Mouse (Mus musculus) limb, embryonic 11.5 days (tissue): ENCODE measurements at regions not wholly inside any gene's neighbourhood (a gene's known extent, or its start where the extent isn't known, plus 50 kb on each side); places are given as distances from the start of the nearest gene placed in this dataset.
A peak's percentile ranks its signal among the peaks of the same experiment; 100 is the strongest.

ENCODE experiments used
- ATAC-seq: fragments of 200-750 bp; cut with Nextera tagmentation; 2 replicates; pipeline ENCODE4 v1.8.0; 2017; ENCODE audit warnings: low read depth; ENCODE audit not compliant: insufficient number of reproducible peaks, low FRiP score, low TSS enrichment
- DNase-seq: peaks from one replicate; pipeline ENCODE4 v3.0.0-alpha.2; 2015; ENCODE audit warnings: low spot score
- H3K27ac ChIP-seq: fragments of 300-500 bp; sonication (generic); replicated peaks from 2 replicates; pipeline ENCODE4 v1.5.1; 2014; ENCODE audit warnings: low read depth, mild to moderate bottlenecking, low read length
- H3K27me3 ChIP-seq: fragments of 300-500 bp; sonication (generic); 2 replicates; pipeline ENCODE4 v1.6.1; 2014; ENCODE audit warnings: mild to moderate bottlenecking, low read length, mixed read lengths; ENCODE audit not compliant: control insufficient read depth, insufficient read depth
- H3K36me3 ChIP-seq: fragments of 300-500 bp; sonication (generic); 2 replicates; pipeline ENCODE4 v1.6.1; 2014; ENCODE audit warnings: mild to moderate bottlenecking, low read length, moderate library complexity, mixed read lengths; ENCODE audit not compliant: control insufficient read depth, insufficient read depth
- H3K4me1 ChIP-seq: fragments of 300-500 bp; sonication (generic); 2 replicates; pipeline ENCODE4 v1.6.1; 2014; ENCODE audit warnings: low read length, mixed read lengths; ENCODE audit not compliant: control insufficient read depth, insufficient read depth
- H3K4me2 ChIP-seq: fragments of 300-500 bp; sonication (generic); 2 replicates; pipeline ENCODE4 v1.6.1; 2014; ENCODE audit warnings: low read depth, mild to moderate bottlenecking, moderate library complexity; ENCODE audit not compliant: severe bottlenecking
- H3K4me3 ChIP-seq: fragments of 300-500 bp; sonication (generic); 2 replicates; pipeline ENCODE4 v1.5.1; 2014; ENCODE audit warnings: low read depth, low read length
- H3K9ac ChIP-seq: fragments of 300-500 bp; sonication (generic); 2 replicates; pipeline ENCODE4 v1.6.1; 2014; ENCODE audit warnings: mild to moderate bottlenecking, low read length
- H3K9me3 ChIP-seq: fragments of 300-500 bp; sonication (generic); 2 replicates; pipeline ENCODE4 v1.6.1; 2016; ENCODE audit warnings: low read length; ENCODE audit not compliant: control insufficient read depth
- WGBS: fragments of 180-500 bp; shearing (Covaris S2); extraction: QIAGEN DNeasy Blood & Tissue Kit; methylation state at CpG from one replicate; pipeline ENCODE4 v1.1.7; 2014; 5-methylcytosine and 5-hydroxymethylcytosine counted together

DNA sequence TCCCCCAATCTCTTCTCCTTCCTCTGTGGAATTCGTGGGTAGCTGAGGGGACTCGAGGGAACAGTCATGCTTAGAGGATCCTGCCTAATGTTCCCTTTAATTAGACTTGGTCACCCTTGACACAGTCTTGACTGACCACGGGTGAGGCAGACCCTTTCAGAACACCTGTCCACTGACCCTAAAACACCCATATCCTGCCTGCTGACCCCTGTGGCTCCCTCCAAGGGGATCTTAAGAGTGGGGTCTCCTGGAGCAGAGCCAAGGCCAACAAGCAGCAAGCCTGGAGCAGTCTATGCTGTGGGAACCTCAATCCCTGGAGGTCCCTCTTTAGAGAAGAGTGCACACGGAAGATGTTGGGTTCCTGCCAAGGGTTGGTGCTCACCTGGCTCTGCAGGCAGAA is 89.5 kb downstream of the 1810010D01Rik start:
- no peak overlapping the region for H3K4me2 ChIP-seq
- no peaks in the 10 kb centered on the region for H3K9me3 ChIP-seq
- no peak overlapping the region for H3K9ac ChIP-seq
- no peaks in the 10 kb centered on the region for H3K27me3 ChIP-seq
- no peak for ATAC-seq
- no peak overlapping the region for H3K27ac ChIP-seq
- no peak overlapping the region for H3K4me3 ChIP-seq
- WGBS: 83% methylated on average over 4 of the region's 4 CpGs
- H3K4me1 ChIP-seq: no peaks in the 10 kb centered on the region
- no peaks in the 10 kb centered on the region for H3K36me3 ChIP-seq
- DNase-seq: no peak

DNA sequence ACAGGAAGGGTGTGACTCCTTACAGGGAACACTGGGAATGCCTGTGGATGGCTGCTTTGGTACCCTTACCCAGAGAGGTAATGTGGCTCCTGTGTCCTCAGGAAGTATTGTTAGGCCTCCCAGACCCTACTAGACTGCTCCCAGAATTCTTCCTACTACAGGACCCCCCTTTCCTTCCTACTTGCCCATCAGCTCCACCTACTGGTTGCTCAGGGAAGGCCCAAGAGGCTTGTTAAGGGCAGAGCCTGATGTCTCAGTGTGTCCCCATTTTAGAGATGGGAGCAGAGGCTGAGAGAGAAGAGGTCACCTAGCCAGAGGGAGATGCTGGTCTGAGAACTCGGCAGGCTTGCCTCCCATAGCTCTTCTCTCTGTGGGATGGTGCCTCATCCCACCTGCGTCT is 93.3 kb downstream of the 1810010D01Rik start:
- DNase-seq (peak; percentile 50), ATAC-seq (no peak)
- no peaks in the 10 kb centered on the region for H3K27me3 ChIP-seq
- peaks cover 17% of the 10 kb centered on the region for H3K4me1 ChIP-seq
- H3K9me3 ChIP-seq: no peaks in the 10 kb centered on the region
- 84% methylated on average over 2 of the region's 2 CpGs for WGBS
- H3K27ac ChIP-seq: no peak overlapping the region
- no peak overlapping the region for H3K9ac ChIP-seq
- no peak overlapping the region for H3K4me3 ChIP-seq
- H3K4me2 ChIP-seq: no peak overlapping the region
- no peaks in the 10 kb centered on the region for H3K36me3 ChIP-seq

DNA sequence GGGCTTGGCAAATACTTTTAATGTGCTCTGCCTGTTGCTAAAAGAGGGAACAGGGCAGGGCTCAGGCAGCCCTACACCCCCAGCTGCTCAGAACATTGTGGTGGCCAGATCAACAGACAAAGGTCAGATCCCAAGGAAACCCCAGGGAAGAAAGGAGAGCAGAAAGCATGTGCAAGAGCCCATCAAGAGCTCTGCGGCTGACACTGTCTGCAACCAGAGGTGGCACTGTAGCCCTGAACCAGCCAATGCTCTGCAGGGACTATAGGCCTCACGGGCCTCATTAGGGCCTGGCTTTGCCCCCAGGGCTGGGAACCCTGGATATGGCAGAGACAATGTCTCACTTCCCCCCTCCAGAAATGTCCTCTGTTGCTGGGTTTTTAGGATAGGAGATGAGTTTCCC is 93.8 kb downstream of the 1810010D01Rik start:
- Histone ChIP-seq H3K4me3 (no peak overlapping the region), H3K9ac (no peak overlapping the region), H3K9me3 (no peaks in the 10 kb centered on the region), H3K4me2 (no peak overlapping the region), H3K36me3 (no peaks in the 10 kb centered on the region), H3K4me1 (peaks cover 17% of the 10 kb centered on the region), H3K27me3 (no peaks in the 10 kb centered on the region), H3K27ac (no peak overlapping the region)
- ATAC-seq (no peak), DNase-seq (no peak)
- WGBS: 58% methylated on average over 2 of the region's 2 CpGs

DNA sequence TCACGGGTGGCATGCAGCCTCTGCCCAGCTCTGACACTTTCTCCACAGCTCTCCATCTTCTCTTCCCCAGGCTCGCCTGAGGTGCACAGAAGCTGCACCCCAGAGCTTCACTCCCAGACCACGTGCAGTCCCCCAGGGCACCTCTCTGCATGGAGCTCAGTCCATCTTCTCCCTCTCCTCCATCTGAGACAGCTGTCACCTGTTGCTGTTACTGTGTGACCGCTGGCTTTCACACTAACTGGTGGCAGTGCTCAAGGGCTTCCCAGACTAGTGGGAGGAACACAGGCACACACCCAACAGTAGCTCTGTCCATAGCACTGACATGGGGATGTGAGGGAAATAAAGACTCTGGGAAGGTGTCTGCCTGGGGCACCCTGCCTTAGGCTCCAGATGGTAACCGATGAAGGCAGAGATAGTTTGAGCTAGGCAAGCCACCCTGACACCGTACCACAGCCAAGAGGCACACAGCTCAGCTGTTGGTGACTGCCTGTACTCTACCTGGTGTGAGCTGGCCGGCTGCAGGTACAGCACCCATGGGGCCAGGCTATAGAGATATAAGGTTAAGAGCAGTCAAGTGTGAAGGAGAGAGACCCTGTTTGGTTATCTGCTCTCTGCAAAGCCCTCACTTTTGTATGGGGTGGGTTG is 94.9 kb downstream of the 1810010D01Rik start:
- peaks cover 17% of the 10 kb centered on the region for H3K4me1 ChIP-seq
- no peak for ATAC-seq

DNA sequence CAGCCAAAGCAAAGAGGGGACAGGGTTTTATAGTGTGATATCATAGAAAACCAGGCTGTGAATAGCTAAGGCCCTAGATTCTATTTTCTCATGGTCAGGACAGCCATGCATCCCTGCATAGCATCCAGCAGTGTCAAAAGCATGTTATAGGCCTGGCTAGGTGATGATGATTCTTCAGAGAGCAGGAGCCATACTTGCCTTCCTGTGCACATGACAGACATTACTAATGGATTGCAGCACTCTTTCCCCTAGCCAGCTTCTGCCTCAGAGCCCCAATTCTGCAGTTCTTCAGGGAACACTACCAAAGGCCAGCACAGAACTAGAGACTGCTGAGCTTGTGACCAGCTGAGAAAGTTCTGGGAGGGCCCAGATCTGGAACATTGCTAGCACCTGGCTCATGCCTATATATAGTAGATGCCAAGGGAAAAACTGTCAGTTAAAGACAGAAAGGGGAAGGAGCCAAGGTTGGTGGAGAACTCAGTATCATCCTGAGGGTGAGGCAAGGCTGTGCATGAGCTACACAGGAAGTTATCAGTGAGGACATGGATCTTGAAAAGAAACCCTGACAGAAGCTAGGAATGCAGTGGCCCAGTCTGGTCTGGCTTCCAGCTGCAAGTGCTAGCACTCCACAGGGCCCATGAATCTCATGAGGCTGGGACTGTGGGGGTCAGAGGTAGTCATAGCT is 95.6 kb downstream of the 1810010D01Rik start:
- H3K4me1 ChIP-seq: peaks cover 17% of the 10 kb centered on the region

More for the DNA sequence above, 94.9 kb downstream of the 1810010D01Rik start:
- Histone ChIP-seq H3K27me3 (no peaks in the 10 kb centered on the region), H3K9me3 (no peaks in the 10 kb centered on the region), H3K4me2 (no peak overlapping the region), H3K36me3 (no peaks in the 10 kb centered on the region), H3K4me3 (no peak overlapping the region), H3K27ac (no peak overlapping the region), H3K9ac (no peak overlapping the region)
- WGBS: 78% methylated on average over 7 of the region's 7 CpGs
- DNase-seq: no peak

DNA sequence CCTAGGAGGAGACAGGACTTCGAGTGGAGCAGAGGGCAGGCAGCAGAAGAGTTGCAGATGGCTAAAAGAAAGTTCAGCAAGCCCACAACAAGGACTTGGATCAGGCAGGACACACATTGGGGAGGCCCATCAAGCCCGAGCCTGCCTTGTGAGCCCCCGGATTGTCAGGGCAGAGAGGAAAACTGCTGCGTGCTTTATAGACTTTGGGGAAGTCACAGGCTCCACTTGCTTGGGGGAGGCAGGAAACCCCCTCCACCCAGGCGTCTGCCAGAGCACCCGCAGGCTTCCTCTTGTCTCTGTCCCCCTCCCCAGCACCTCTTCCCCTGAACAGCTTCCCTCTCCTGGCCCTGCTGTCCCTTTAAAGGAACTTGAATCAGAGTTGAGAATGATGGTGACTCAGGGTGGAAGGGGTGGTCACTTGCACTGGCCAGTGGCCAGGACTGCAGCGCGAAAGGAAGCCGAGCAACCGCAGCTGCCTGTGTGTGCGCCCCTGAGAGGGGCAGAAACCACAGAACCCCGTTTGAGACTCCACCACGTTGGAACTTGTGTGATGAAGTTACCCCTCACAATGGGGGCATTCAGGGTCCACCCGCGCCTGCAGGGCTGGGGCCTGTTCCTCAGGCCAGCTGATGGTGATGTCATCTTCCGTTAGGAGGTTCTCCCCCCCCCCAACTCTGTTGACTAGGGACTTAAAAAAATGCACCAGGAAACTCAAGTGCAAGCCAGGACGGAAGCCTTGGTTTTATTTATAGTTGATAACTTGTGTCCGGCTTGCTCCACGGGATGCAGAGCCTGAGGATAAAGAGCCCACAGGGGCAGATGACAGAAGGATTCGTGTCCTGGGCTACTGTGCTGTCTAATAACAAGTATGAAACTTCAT is 96.4 kb downstream of the 1810010D01Rik start:
- peak; percentile 19; the same call in 1 of the 2 replicates for ATAC-seq
- Histone ChIP-seq H3K9ac (peak overlapping the region; percentile 17; the same call in 1 of the 2 replicates), H3K36me3 (no peaks in the 10 kb centered on the region), H3K27me3 (no peaks in the 10 kb centered on the region), H3K4me3 (no peak overlapping the region), H3K27ac (peak overlapping the region; percentile 54; the same call in 1 of the 2 replicates), H3K9me3 (no peaks in the 10 kb centered on the region), H3K4me2 (no peak overlapping the region; the same call in 1 of the 2 replicates), H3K4me1 (peaks cover 17% of the 10 kb centered on the region)
- 51% methylated on average over 20 of the region's 20 CpGs for WGBS
- peak; percentile 28 for DNase-seq

More for the DNA sequence above, 95.6 kb downstream of the 1810010D01Rik start:
- Histone ChIP-seq H3K4me3 (no peak overlapping the region), H3K9me3 (no peaks in the 10 kb centered on the region), H3K27ac (no peak overlapping the region), H3K9ac (no peak overlapping the region), H3K27me3 (no peaks in the 10 kb centered on the region), H3K36me3 (no peaks in the 10 kb centered on the region), H3K4me2 (no peak overlapping the region)
- DNase-seq (no peak), ATAC-seq (no peak)

DNA sequence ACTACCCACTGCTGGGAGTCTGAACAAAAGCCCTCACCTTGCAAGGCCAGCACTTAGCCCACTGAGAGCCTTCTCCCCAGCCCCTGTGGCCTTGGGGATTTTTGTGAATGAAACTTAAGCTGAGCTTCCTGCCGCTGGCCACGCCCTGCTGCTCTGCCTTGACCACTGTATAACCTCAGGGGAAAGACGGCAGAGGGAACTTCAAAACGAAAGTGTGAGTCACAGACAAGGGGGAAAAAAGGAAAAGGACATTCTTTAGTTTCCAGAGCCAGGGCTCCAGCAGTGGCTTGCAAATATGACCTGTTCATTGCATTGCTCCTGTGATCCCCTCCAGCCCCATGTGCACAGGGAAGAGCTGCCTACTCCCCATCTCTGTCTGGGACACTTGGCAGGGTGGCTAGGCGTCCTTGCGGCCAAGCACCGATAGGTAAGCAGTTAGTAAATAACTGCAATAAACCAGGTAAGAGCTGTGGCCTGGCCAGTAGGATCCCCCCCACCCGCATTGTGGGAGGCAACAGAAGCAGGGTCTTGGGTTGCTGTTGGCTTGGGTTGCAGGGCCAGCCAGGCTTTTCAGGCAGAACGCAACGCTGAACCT is 97.2 kb downstream of the 1810010D01Rik start:
- no peak overlapping the region; the same call in 1 of the 2 replicates for H3K9ac ChIP-seq
- no peaks in the 10 kb centered on the region for H3K36me3 ChIP-seq
- 29% methylated on average over 10 of the region's 10 CpGs for WGBS
- H3K4me1 ChIP-seq: peaks cover 17% of the 10 kb centered on the region
- DNase-seq (peak; percentile 47), ATAC-seq (no peak)
- H3K9me3 ChIP-seq: no peaks in the 10 kb centered on the region
- H3K27ac ChIP-seq: peak overlapping the region; percentile 54; the same call in 1 of the 2 replicates
- H3K27me3 ChIP-seq: no peaks in the 10 kb centered on the region
- peak overlapping the region; percentile 3; the same call in 1 of the 2 replicates for H3K4me2 ChIP-seq
- H3K4me3 ChIP-seq: no peak overlapping the region

DNA sequence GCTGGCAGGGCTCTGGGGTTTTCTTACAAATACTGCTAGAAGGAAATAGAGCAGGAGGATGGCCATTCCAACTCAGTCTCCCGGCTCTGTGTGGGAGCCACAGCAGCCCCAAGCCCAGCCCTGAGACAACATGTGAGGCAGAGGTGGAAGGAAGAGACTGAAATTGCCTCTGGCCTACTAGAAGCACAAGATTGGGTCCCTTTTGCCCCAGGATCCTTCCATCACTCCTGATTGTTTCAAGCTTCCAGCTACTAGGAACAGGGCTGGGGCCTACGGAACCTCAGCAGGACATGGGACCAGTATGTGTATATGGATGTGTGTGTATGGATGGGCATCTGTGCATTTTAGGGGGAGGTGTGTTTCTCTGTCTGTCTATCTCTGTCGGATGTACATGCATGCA is 97.9 kb downstream of the 1810010D01Rik start:
- Histone ChIP-seq H3K27me3 (no peaks in the 10 kb centered on the region), H3K27ac (no peak overlapping the region; the same call in 1 of the 2 replicates), H3K4me3 (no peak overlapping the region), H3K4me1 (peaks cover 17% of the 10 kb centered on the region), H3K9me3 (no peaks in the 10 kb centered on the region), H3K9ac (no peak overlapping the region), H3K36me3 (no peaks in the 10 kb centered on the region), H3K4me2 (no peak overlapping the region)
- ATAC-seq (no peak), DNase-seq (no peak)
- 86% methylated on average over 3 of the region's 3 CpGs for WGBS
